Mouse (Mus musculus): Measurements from ENCODE around the gene Atg16l1. TPM values are rescaled to one million over a fixed set of nuclear protein-coding genes. Genes with fewer than 3 reads are reported as not detected.

Atg16l1 gene
- polyA plus RNA-seq (2015; fragmentation: Nextera tagmentation; extraction: Ambion mirVana), result 21.8 and 23.5 TPM in 2 replicates

- peak; percentile 94 for ATAC-seq (ENCODE audit: extremely low read depth, insufficient number of reproducible peaks, low FRiP score, low TSS enrichment)
- under 1% methylated on average over 76 of the region's 79 CpGs for WGBS
- H3K4me3 ChIP-seq, result peak within 1 kb of the TSS; percentile 90
- H3K4me2 ChIP-seq, result peak within 1 kb of the TSS; percentile 89
- peaks cover 23% of the 10 kb centered on the region for H3K36me3 ChIP-seq
- H3K27me3 ChIP-seq (replicated peaks), result peaks cover 9% of the 10 kb centered on the region
- peak within 1 kb of the TSS; percentile 99 for H3K9ac ChIP-seq
- H3K4me1 ChIP-seq, result peaks cover 9% of the 10 kb centered on the region
- H3K27ac ChIP-seq (replicated peaks), result peak within 1 kb of the TSS; percentile 89
- no peaks in the 10 kb centered on the region for H3K9me3 ChIP-seq
These were observed at the start of gene Atg16l1 for GRCm38 (mm10) chr1:87755641-87756470. Gene Atg16l1, plus strand, starts transcription at chr1:87755870.

GRCm38 (mm10) chr1:87706361-87706760, 49.3 kb upstream of the Atg16l1 start:
- H3K9me3 ChIP-seq, result peaks cover 7% of the 10 kb centered on the region
- H3K27ac ChIP-seq (replicated peaks), result no peak overlapping the region
- H3K4me3 ChIP-seq, result no peak overlapping the region
- H3K4me1 ChIP-seq, result no peaks in the 10 kb centered on the region
- no peak overlapping the region for H3K4me2 ChIP-seq
- H3K36me3 ChIP-seq, result peaks cover 13% of the 10 kb centered on the region
- no peak overlapping the region for H3K9ac ChIP-seq
- no peaks in the 10 kb centered on the region for H3K27me3 ChIP-seq (replicated peaks)
- ATAC-seq (ENCODE audit: extremely low read depth, insufficient number of reproducible peaks, low FRiP score, low TSS enrichment), result no peak
- 65% methylated on average over 3 of the region's 3 CpGs for WGBS

DNA sequence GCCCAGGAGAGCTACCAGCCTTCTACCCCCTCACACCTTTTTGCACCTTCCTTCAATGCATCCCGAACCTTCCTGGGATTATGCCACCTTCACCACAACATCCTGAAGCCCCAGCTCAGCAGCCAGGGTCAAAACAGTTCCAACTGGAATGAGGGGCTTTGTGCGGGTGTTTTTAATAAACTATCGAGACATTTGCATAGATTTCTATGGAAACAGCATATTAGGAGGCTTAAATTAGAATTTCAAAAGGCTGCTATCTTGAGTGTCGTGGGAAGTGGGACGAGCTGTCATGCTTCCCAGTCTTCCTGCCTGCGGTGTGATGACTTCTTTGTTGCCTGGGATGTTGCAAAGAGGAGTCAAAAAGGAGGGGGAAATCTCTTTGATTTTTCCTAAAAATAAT, 46.6 kb upstream of the Atg16l1 start:
- Histone ChIP-seq H3K4me3 (no peak overlapping the region), H3K27me3 (replicated peaks) (no peaks in the 10 kb centered on the region), H3K9ac (no peak overlapping the region), H3K9me3 (peaks cover 7% of the 10 kb centered on the region), H3K36me3 (peaks cover 15% of the 10 kb centered on the region), H3K4me1 (no peaks in the 10 kb centered on the region), H3K27ac (replicated peaks) (no peak overlapping the region), H3K4me2 (no peak overlapping the region)
- 56% methylated on average over 6 of the region's 6 CpGs for WGBS
- no peak for ATAC-seq (ENCODE audit: extremely low read depth, insufficient number of reproducible peaks, low FRiP score, low TSS enrichment)

- Histone ChIP-seq H3K9ac (no peak overlapping the region), H3K4me3 (no peak overlapping the region), H3K27me3 (replicated peaks) (no peaks in the 10 kb centered on the region), H3K9me3 (peaks cover 7% of the 10 kb centered on the region), H3K36me3 (peaks cover 13% of the 10 kb centered on the region), H3K4me2 (no peak overlapping the region), H3K27ac (replicated peaks) (no peak overlapping the region), H3K4me1 (no peaks in the 10 kb centered on the region)
- WGBS, result 76% methylated on average over 7 of the region's 7 CpGs
- ATAC-seq (ENCODE audit: extremely low read depth, insufficient number of reproducible peaks, low FRiP score, low TSS enrichment), result no peak
These were observed 45.9 kb upstream of the Atg16l1 start for GRCm38 (mm10) chr1:87709661-87710270.

GRCm38 (mm10) chr1:87711938-87712613, 43.6 kb upstream of the Atg16l1 start:
- no peak for ATAC-seq (ENCODE audit: extremely low read depth, insufficient number of reproducible peaks, low FRiP score, low TSS enrichment)
- Histone ChIP-seq H3K4me2 (no peak overlapping the region), H3K27ac (replicated peaks) (no peak overlapping the region), H3K9me3 (peaks cover 7% of the 10 kb centered on the region), H3K4me1 (no peaks in the 10 kb centered on the region), H3K4me3 (no peak overlapping the region), H3K9ac (no peak overlapping the region), H3K36me3 (peaks cover 18% of the 10 kb centered on the region), H3K27me3 (replicated peaks) (no peaks in the 10 kb centered on the region; the same call in 1 of the 2 replicates)
- 58% methylated on average over 10 of the region's 10 CpGs for WGBS

- peaks cover 7% of the 10 kb centered on the region for H3K9me3 ChIP-seq
- 76% methylated on average over 1 of the region's 1 CpGs for WGBS
- no peak overlapping the region for H3K9ac ChIP-seq
- no peaks in the 10 kb centered on the region for H3K4me1 ChIP-seq
- H3K36me3 ChIP-seq, result peaks cover 18% of the 10 kb centered on the region
- no peak overlapping the region for H3K4me3 ChIP-seq
- H3K27ac ChIP-seq (replicated peaks), result no peak overlapping the region
- no peak for ATAC-seq (ENCODE audit: extremely low read depth, insufficient number of reproducible peaks, low FRiP score, low TSS enrichment)
- H3K27me3 ChIP-seq (replicated peaks), result no peaks in the 10 kb centered on the region; the same call in 1 of the 2 replicates
- no peak overlapping the region for H3K4me2 ChIP-seq
These were observed 43.1 kb upstream of the Atg16l1 start for GRCm38 (mm10) chr1:87712614-87712971.

DNA sequence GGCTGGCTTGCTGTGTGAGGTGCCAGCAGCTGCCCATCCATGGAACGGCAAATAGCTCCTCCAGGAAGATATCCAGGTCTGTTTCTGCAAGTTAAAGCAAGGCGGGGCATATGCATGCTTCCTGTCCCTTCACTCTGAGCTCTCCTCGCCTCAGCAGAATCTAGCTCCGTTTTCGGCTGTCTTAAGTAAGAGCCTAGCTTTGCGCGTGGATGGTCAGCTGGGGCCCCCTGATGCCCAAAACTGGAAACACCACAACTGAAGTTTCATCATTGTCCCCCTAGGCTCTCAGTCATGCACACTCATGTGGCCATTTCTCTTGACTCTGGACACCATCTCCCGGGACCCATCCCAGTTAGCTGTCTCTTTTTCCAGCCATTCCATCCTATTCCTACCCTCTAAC, 34.3 kb upstream of the Atg16l1 start:
- no peak overlapping the region for H3K27ac ChIP-seq (replicated peaks)
- peak overlapping the region; percentile 35 for H3K4me2 ChIP-seq
- no peak overlapping the region for H3K9ac ChIP-seq
- ATAC-seq (ENCODE audit: extremely low read depth, insufficient number of reproducible peaks, low FRiP score, low TSS enrichment), result no peak
- WGBS, result 24% methylated on average over 8 of the region's 8 CpGs
- peaks cover 3% of the 10 kb centered on the region; the same call in 1 of the 2 replicates for H3K4me1 ChIP-seq
- no peaks in the 10 kb centered on the region; the same call in 1 of the 2 replicates for H3K27me3 ChIP-seq (replicated peaks)
- H3K4me3 ChIP-seq, result no peak overlapping the region
- H3K36me3 ChIP-seq, result no peaks in the 10 kb centered on the region
- no peaks in the 10 kb centered on the region for H3K9me3 ChIP-seq

- Histone ChIP-seq H3K4me2 (no peak overlapping the region), H3K27me3 (replicated peaks) (no peaks in the 10 kb centered on the region; the same call in 1 of the 2 replicates), H3K4me3 (no peak overlapping the region), H3K9me3 (no peaks in the 10 kb centered on the region), H3K4me1 (peaks cover 3% of the 10 kb centered on the region; the same call in 1 of the 2 replicates), H3K27ac (replicated peaks) (no peak overlapping the region), H3K36me3 (no peaks in the 10 kb centered on the region), H3K9ac (no peak overlapping the region)
- ATAC-seq (ENCODE audit: extremely low read depth, insufficient number of reproducible peaks, low FRiP score, low TSS enrichment), result no peak
- WGBS, result 20% methylated on average over 2 of the region's 2 CpGs
These were observed 33.6 kb upstream of the Atg16l1 start for GRCm38 (mm10) chr1:87722081-87722480.

- no peak overlapping the region for H3K4me2 ChIP-seq
- no peaks in the 10 kb centered on the region for H3K36me3 ChIP-seq
- no peak for ATAC-seq (ENCODE audit: extremely low read depth, insufficient number of reproducible peaks, low FRiP score, low TSS enrichment)
- no peak overlapping the region for H3K27ac ChIP-seq (replicated peaks)
- H3K27me3 ChIP-seq (replicated peaks), result no peaks in the 10 kb centered on the region; the same call in 1 of the 2 replicates
- H3K4me3 ChIP-seq, result no peak overlapping the region
- H3K9ac ChIP-seq, result no peak overlapping the region
- H3K4me1 ChIP-seq, result peaks cover 3% of the 10 kb centered on the region; the same call in 1 of the 2 replicates
- 66% methylated on average over 4 of the region's 4 CpGs for WGBS
- no peaks in the 10 kb centered on the region for H3K9me3 ChIP-seq
These were observed 32.3 kb upstream of the Atg16l1 start for GRCm38 (mm10) chr1:87723351-87723750.

GRCm38 (mm10) chr1:87729070-87729469, 26.6 kb upstream of the Atg16l1 start:
- H3K27me3 ChIP-seq (replicated peaks), result no peaks in the 10 kb centered on the region
- no peaks in the 10 kb centered on the region for H3K9me3 ChIP-seq
- H3K4me1 ChIP-seq, result no peaks in the 10 kb centered on the region
- no peak for ATAC-seq (ENCODE audit: extremely low read depth, insufficient number of reproducible peaks, low FRiP score, low TSS enrichment)
- WGBS, result 74% methylated on average over 2 of the region's 2 CpGs
- no peaks in the 10 kb centered on the region for H3K36me3 ChIP-seq
- no peak overlapping the region for H3K27ac ChIP-seq (replicated peaks)
- H3K4me3 ChIP-seq, result no peak overlapping the region
- H3K4me2 ChIP-seq, result no peak overlapping the region
- H3K9ac ChIP-seq, result no peak overlapping the region

DNA sequence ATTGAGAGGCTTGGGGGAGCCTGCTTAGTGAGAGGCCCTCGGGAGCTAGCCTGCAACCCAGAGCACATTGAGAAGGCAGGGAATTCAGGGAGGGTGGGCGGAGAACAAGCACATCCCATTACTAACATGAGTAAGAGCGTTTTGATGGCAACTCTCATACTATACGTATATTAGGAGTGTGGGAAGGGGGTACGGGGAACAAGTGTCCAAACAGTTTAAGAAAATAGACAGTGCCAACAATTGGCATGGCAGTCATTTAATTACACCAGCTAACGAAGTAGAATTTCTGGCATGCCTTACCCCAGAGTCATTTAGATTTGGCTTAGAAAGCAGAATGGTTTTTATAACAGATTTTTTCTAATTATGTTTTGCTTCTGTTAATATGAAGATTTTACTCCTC, 25.8 kb upstream of the Atg16l1 start:
- 68% methylated on average over 6 of the region's 6 CpGs for WGBS
- H3K9me3 ChIP-seq, result no peaks in the 10 kb centered on the region

More for the DNA sequence above, 25.8 kb upstream of the Atg16l1 start:
- 0 out of 2 replicates have a peak, but pooled peaks cover 4% of the 10 kb centered on the region for H3K27me3 ChIP-seq (replicated peaks)
- H3K36me3 ChIP-seq, result no peaks in the 10 kb centered on the region
- no peak overlapping the region for H3K9ac ChIP-seq
- no peak overlapping the region for H3K4me2 ChIP-seq
- no peak overlapping the region for H3K27ac ChIP-seq (replicated peaks)
- H3K4me1 ChIP-seq, result no peaks in the 10 kb centered on the region
- no peak for ATAC-seq (ENCODE audit: extremely low read depth, insufficient number of reproducible peaks, low FRiP score, low TSS enrichment)
- H3K4me3 ChIP-seq, result no peak overlapping the region

Measured in heart, embryonic 13.5 days (tissue).